Mouse (Mus musculus) layer of hippocampus, adult 18-20 months (tissue): ENCODE data around the gene Rhox3a. TPM values are rescaled to one million over a fixed set of nuclear protein-coding genes. Genes with fewer than 3 reads are reported as not detected.
"Not testable (repeated sequence)": the region's sequence is repeated elsewhere in the genome, so short reads cannot be mapped to it uniquely, and the experiment has no call there.

Source experiments
- DNase-seq, 2 experiments: peaks; one replicate each; pipeline ENCODE4 v3.0.0; 2022; ENCODE audit warnings: low spot score in 2 of 2
- long read RNA-seq: library from polyadenylated mRNA; stranded (forward); transcript quantifications from one replicate; pipeline ENCODE4 v2.0.0, GENCODE M21; 2021
- total RNA-seq, 2 experiments: library from RNA; stranded (reverse); gene quantifications; 2 replicates each; pipeline ENCODE4 v1.2.3; 2021

Gene Rhox3a
- total RNA-seq: not detected
- long read RNA-seq: 0 reads

GRCm38 (mm10) chrX:37249619-37250018, at the start of gene Rhox3a:
Gene Rhox3a, plus strand, starts transcription at chrX:37249919.
- DNase-seq: not testable (repeated sequence)

GRCm38 (mm10) chrX:37210941-37211340, 38.8 kb upstream of the Rhox3a start, which contains the start of gene Gm9:
Gene Gm9, minus strand, starts transcription at chrX:37211041.
- DNase-seq: no peak

- not testable (repeated sequence) for DNase-seq
Observed at GRCm38 (mm10) chrX:37222158-37222557, 27.6 kb upstream of the Rhox3a start, which contains the start of gene Rhox1. Gene Rhox1, minus strand, starts transcription at chrX:37222258.

GRCm38 (mm10) chrX:37244676-37245075, 5.0 kb upstream of the Rhox3a start, which contains the start of gene Rhox2a:
Gene Rhox2a, plus strand, starts transcription at chrX:37244976.
- not testable (repeated sequence) for DNase-seq

GRCm38 (mm10) chrX:37265038-37265437, 15.3 kb downstream of the Rhox3a start, which contains the start of gene Rhox4a:
Gene Rhox4a, plus strand, starts transcription at chrX:37265338.
- DNase-seq: not testable (repeated sequence)

Other genes with a start within 250 kb of the Rhox3a start
- not detected for gene Sowahd, start 201.1 kb upstream of the Rhox3a start, total RNA-seq
- 100 to 1,000 TPM; 252 to 254 TPM for gene Rpl39, start 164.5 kb upstream of the Rhox3a start, total RNA-seq
- 10 to 100 TPM; 18.4 to 18.9 TPM for gene Upf3b, start 139.6 kb upstream of the Rhox3a start, total RNA-seq
- gene Nkap, start 123.1 kb upstream of the Rhox3a start, total RNA-seq: 10 to 100 TPM; 12.5 to 14.8 TPM
- gene Akap14, start 81.1 kb upstream of the Rhox3a start, total RNA-seq: under 1 TPM; 0.30 TPM
- gene Ndufa1, start 58.8 kb upstream of the Rhox3a start, total RNA-seq: 100 to 1,000 TPM; 209 to 223 TPM
- 1 to 10 TPM; 7.3 to 8.4 TPM for gene Rnf113a1, start 58.7 kb upstream of the Rhox3a start, total RNA-seq
- not detected for gene Gm9, start 38.9 kb upstream of the Rhox3a start, total RNA-seq
- gene Rhox1, start 27.7 kb upstream of the Rhox3a start, total RNA-seq: not detected
- gene Rhox2a, start 4.9 kb upstream of the Rhox3a start, total RNA-seq: not detected
- not detected for gene Rhox4a, start 15.4 kb downstream of the Rhox3a start, total RNA-seq
- not detected for gene Rhox3a2, start 130.1 kb downstream of the Rhox3a start, total RNA-seq
- gene Rhox4a2, start 140.9 kb downstream of the Rhox3a start, total RNA-seq: not detected
- gene Rhox2b, start 162.1 kb downstream of the Rhox3a start, total RNA-seq: not detected
- gene Rhox4b, start 182.6 kb downstream of the Rhox3a start, total RNA-seq: not detected
- gene Rhox2c, start 203.8 kb downstream of the Rhox3a start, total RNA-seq: not detected
- not detected for gene Rhox3c, start 208.7 kb downstream of the Rhox3a start, total RNA-seq
- not detected for gene Rhox4c, start 230.4 kb downstream of the Rhox3a start, total RNA-seq
- not detected for gene Rhox2d, start 243.5 kb downstream of the Rhox3a start, total RNA-seq